Mouse (Mus musculus) hindbrain, embryonic 12.5 days (tissue): ENCODE measurements at regions not wholly inside any gene's neighbourhood (a gene's known extent, or its start where the extent isn't known, plus 50 kb on each side); places are given as distances from the start of the nearest gene placed in this dataset.
A peak's percentile ranks its signal among the peaks of the same experiment; 100 is the strongest.

Source experiments
- ATAC-seq: fragments of 200-750 bp; cut with Nextera tagmentation; 2 replicates; pipeline ENCODE4 v1.8.0; 2017; ENCODE audit warnings: moderate TSS enrichment; ENCODE audit not compliant: low FRiP score
- H3K27ac ChIP-seq: fragments of 300-500 bp; sonication (generic); 2 replicates; pipeline ENCODE4 v1.5.1; 2016; ENCODE audit warnings: mild to moderate bottlenecking
- H3K27me3 ChIP-seq: fragments of 300-500 bp; sonication (generic); 2 replicates; pipeline ENCODE4 v1.6.1; 2016; ENCODE audit warnings: mild to moderate bottlenecking
- H3K36me3 ChIP-seq: fragments of 300-500 bp; sonication (generic); 2 replicates; pipeline ENCODE4 v1.6.1; 2016; ENCODE audit warnings: mild to moderate bottlenecking
- H3K4me1 ChIP-seq: fragments of 300-500 bp; sonication (generic); 2 replicates; pipeline ENCODE4 v1.6.1; 2016
- H3K4me2 ChIP-seq: fragments of 300-500 bp; sonication (generic); replicated peaks from 2 replicates; pipeline ENCODE4 v1.6.1; 2016; ENCODE audit warnings: mild to moderate bottlenecking
- H3K4me3 ChIP-seq: fragments of 300-500 bp; sonication (generic); 2 replicates; pipeline ENCODE4 v1.5.1; 2016; ENCODE audit warnings: mild to moderate bottlenecking
- H3K9ac ChIP-seq: fragments of 300-500 bp; sonication (generic); 2 replicates; pipeline ENCODE4 v1.6.1; 2016; ENCODE audit warnings: mild to moderate bottlenecking, moderate library complexity
- H3K9me3 ChIP-seq: fragments of 300-500 bp; sonication (generic); replicated peaks from 2 replicates; pipeline ENCODE4 v1.6.1; 2016; ENCODE audit warnings: mild to moderate bottlenecking
- WGBS: fragments of 180-500 bp; shearing (Covaris S2); methylation state at CpG from one replicate; pipeline ENCODE4 v1.1.7; 2016; 5-methylcytosine and 5-hydroxymethylcytosine counted together

DNA sequence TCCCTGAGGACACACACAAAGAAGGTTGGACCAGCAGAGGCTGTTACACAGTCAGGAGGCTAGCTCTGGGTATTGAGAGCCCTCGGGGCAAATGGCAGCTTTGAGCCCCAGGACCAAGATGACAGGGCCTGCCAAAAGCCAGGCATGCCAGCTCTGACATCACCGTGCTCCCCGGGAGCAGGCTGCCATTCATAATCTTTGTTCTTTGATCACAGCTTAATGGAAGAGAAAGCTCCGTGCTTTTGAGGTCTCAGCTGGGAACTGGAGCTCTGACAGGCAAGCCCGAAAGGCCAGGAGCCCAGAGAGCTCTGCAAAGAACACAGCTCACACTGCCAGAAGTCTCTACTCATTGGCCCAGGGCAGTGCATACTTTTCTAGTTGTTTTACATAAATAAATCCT, 150.7 kb downstream of the Klhl25 start:
- WGBS = 12% methylated on average over 5 of the region's 5 CpGs
- ATAC-seq = peak; percentile 78
- no peak overlapping the region for H3K27ac ChIP-seq

DNA sequence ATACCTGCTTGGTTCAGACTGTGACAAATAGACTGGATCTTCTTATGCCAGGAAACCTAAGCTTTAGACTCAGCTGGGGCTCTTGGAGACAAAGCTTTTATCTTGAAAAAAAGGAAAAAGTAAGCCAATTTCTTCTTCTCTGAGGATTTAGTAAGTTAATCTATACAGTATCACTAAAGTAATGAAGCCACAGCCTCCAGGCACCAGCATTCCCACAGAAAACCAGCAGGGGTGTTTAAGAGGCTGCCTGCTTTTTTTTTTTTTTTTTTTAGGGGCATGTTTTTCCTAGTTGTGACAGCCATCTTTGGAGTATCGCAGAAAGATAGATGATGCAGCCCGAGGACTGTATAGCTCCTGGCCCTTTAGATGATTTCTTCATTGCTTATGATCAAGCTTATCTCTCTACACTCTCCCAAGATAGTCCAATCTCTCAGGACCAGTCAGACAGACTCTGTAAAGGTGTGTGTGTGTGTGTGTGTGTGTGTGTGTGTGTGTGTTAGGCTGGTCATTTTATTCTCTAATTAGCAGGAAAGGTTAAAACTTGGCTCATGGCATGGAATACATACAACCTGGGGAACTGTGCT, 151.3 kb downstream of the Klhl25 start:
- no peak overlapping the region for H3K27ac ChIP-seq
- no peak; the same call in 1 of the 2 replicates for ATAC-seq
- no peaks in the 10 kb centered on the region for H3K36me3 ChIP-seq
- H3K4me3 ChIP-seq = no peak overlapping the region
- no peaks in the 10 kb centered on the region for H3K9me3 ChIP-seq
- H3K4me2 ChIP-seq = no peak overlapping the region
- 68% methylated on average over 2 of the region's 2 CpGs for WGBS
- peaks cover 7% of the 10 kb centered on the region; the same call in 1 of the 2 replicates for H3K4me1 ChIP-seq
- H3K27me3 ChIP-seq = no peaks in the 10 kb centered on the region
- no peak overlapping the region for H3K9ac ChIP-seq

More for the DNA sequence above, 150.7 kb downstream of the Klhl25 start:
- Histone ChIP-seq H3K4me1 (peaks cover 7% of the 10 kb centered on the region; the same call in 1 of the 2 replicates), H3K36me3 (no peaks in the 10 kb centered on the region), H3K4me3 (no peak overlapping the region), H3K9ac (no peak overlapping the region), H3K9me3 (no peaks in the 10 kb centered on the region), H3K27me3 (no peaks in the 10 kb centered on the region), H3K4me2 (no peak overlapping the region)

DNA sequence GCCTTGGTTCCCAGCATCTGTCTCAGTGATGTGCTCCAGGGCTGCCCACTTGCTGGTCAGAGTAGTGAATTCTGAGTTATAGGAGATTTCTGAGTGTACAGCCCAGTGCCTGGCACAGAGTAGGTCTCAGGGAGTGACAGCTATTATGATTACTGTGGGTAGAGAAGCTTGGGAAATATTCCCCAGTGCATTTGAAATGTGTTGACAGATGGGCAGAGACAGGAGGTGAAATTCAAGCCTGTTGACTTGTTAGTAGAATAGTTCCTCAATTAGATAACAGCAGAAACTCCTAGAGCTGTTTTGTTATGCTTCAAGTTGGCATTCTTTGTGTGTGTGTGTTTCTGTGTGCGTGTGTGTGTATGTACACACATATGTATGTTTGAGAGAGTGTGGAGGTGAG, 152.9 kb downstream of the Klhl25 start:
- no peak for ATAC-seq
- no peaks in the 10 kb centered on the region for H3K36me3 ChIP-seq

DNA sequence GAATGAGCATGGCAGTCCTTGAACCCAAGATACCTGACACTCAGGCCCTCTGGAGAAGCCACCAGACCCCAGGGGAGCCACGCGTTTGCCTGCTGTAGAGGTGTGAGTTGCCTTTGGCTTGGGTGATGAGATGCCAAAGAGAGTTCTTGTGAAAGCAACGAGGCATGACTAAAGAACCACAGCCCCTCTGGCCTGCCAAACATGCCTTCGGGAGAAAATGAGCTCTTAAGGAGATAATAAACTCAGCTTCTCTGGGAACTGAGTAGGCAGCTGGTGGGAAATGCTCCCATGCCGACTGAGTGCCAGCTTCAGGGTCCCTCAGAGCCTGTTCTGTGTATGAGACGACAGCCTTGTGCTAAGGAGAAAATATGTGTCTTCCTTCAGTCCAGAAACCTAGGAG, 160.1 kb downstream of the Klhl25 start:
- 64% methylated on average over 6 of the region's 6 CpGs for WGBS
- ATAC-seq = no peak
- Histone ChIP-seq H3K27me3 (no peaks in the 10 kb centered on the region), H3K4me2 (no peak overlapping the region), H3K4me3 (no peak overlapping the region), H3K36me3 (no peaks in the 10 kb centered on the region), H3K4me1 (no peaks in the 10 kb centered on the region), H3K27ac (no peak overlapping the region), H3K9me3 (0 out of 2 replicates have a peak, but pooled peaks cover 4% of the 10 kb centered on the region), H3K9ac (no peak overlapping the region)

More for the DNA sequence above, 152.9 kb downstream of the Klhl25 start:
- peaks cover 7% of the 10 kb centered on the region; the same call in 1 of the 2 replicates for H3K4me1 ChIP-seq
- no peaks in the 10 kb centered on the region for H3K9me3 ChIP-seq
- no peak overlapping the region for H3K4me3 ChIP-seq
- no peaks in the 10 kb centered on the region for H3K27me3 ChIP-seq
- no peak overlapping the region for H3K27ac ChIP-seq
- no peak overlapping the region for H3K4me2 ChIP-seq
- WGBS = 90% methylated on average over 1 of the region's 1 CpGs
- H3K9ac ChIP-seq = no peak overlapping the region

DNA sequence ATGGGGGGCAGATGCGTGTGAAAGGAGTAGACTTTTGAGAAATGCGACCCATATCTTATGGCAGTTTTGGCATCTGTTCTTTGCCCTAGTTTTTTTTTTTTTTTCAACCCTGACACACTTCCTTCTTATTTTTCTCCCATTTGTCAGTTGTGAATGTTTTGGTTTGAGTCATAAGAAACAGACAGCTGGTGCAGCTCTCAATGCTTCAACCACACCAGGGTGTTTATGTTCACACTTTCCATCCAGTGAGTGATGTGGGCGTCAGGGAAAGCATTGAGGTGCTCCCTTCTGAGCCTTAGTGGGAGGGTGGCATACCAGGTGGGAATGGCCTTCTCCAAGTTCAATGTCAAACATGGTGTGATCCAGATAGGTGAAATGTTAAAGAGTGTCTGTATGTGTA, 181.9 kb upstream of the Agbl1 start:
- no peak overlapping the region for H3K4me3 ChIP-seq
- 83% methylated on average over 3 of the region's 3 CpGs for WGBS
- no peaks in the 10 kb centered on the region for H3K36me3 ChIP-seq
- H3K9ac ChIP-seq = no peak overlapping the region
- H3K9me3 ChIP-seq = no peaks in the 10 kb centered on the region
- H3K4me1 ChIP-seq = no peaks in the 10 kb centered on the region
- no peak for ATAC-seq
- no peaks in the 10 kb centered on the region for H3K27me3 ChIP-seq
- H3K4me2 ChIP-seq = no peak overlapping the region
- no peak overlapping the region for H3K27ac ChIP-seq

DNA sequence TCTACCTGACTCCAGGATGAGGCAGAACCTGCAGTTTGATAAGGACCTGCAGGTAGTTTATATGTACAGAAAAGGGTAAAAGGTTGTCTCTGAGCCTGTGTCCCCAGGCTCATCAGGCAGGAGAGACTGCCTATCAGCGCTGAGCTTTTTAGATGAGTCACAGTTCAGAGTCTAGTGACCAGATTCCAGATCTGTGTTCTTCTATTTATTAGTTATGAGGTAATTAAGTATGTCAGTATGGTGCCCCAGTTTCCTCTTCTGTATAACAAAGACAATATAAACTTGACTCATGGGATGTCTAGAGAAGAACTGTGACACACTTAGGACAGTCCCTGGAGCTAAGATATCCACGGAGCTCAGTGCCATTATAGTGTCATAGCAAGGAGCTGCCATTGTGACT, 180.3 kb upstream of the Agbl1 start:
- Histone ChIP-seq H3K4me3 (no peak overlapping the region), H3K4me1 (no peaks in the 10 kb centered on the region), H3K27ac (no peak overlapping the region), H3K4me2 (no peak overlapping the region), H3K9ac (no peak overlapping the region), H3K27me3 (no peaks in the 10 kb centered on the region), H3K9me3 (no peaks in the 10 kb centered on the region), H3K36me3 (no peaks in the 10 kb centered on the region)
- 84% methylated on average over 2 of the region's 2 CpGs for WGBS
- ATAC-seq = no peak

DNA sequence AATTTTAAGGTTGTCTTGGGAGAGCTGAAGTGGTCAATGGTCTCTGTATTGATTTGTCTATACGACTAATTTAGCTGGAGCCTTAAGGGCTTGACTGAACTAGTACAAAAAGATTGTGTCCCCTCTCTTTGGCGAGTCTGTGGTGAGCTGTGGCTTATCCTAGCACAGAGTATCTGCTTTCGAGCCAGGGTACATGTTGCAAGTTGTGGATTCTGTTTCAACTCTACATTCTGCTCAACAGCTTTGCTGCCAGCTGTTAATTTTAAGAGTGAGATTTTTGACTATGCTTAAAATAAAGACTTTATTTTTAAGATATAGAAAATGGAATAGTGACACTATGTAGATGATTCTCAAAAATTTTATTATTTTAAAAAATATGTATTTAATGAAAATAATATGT, 175.8 kb upstream of the Agbl1 start:
- 75% methylated on average over 3 of the region's 3 CpGs for WGBS
- H3K4me1 ChIP-seq = no peaks in the 10 kb centered on the region
- no peaks in the 10 kb centered on the region for H3K36me3 ChIP-seq
- H3K9me3 ChIP-seq = no peaks in the 10 kb centered on the region
- ATAC-seq = no peak
- H3K4me3 ChIP-seq = no peak overlapping the region
- no peak overlapping the region for H3K4me2 ChIP-seq
- H3K27ac ChIP-seq = no peak overlapping the region
- H3K9ac ChIP-seq = no peak overlapping the region
- no peaks in the 10 kb centered on the region for H3K27me3 ChIP-seq

DNA sequence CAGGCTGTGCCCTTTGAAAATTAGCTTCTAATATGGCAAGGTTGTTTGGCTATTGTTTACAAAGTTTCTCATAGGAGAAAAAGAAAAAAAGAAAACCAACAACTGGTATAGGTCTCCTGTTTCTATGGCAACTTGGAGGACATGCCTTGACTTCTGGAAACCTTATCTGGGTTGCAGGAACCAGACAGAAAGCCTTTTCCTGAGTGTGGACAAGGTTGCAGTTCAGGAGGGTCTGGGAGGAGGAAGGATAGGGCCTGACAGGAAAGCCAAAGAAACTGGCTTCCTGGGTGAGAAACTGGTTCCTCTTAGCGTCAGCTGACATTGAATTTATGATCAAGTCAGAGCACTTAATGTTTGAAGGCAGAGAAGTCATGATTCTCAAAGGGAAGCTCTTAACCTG, 130.5 kb upstream of the Agbl1 start:
- H3K4me3 ChIP-seq = no peak overlapping the region
- 81% methylated on average over 1 of the region's 1 CpGs for WGBS
- no peaks in the 10 kb centered on the region for H3K36me3 ChIP-seq
- no peak overlapping the region for H3K27ac ChIP-seq
- no peak overlapping the region for H3K4me2 ChIP-seq
- H3K9me3 ChIP-seq = no peaks in the 10 kb centered on the region
- H3K27me3 ChIP-seq = no peaks in the 10 kb centered on the region
- no peak for ATAC-seq
- no peak overlapping the region for H3K9ac ChIP-seq
- H3K4me1 ChIP-seq = no peaks in the 10 kb centered on the region

DNA sequence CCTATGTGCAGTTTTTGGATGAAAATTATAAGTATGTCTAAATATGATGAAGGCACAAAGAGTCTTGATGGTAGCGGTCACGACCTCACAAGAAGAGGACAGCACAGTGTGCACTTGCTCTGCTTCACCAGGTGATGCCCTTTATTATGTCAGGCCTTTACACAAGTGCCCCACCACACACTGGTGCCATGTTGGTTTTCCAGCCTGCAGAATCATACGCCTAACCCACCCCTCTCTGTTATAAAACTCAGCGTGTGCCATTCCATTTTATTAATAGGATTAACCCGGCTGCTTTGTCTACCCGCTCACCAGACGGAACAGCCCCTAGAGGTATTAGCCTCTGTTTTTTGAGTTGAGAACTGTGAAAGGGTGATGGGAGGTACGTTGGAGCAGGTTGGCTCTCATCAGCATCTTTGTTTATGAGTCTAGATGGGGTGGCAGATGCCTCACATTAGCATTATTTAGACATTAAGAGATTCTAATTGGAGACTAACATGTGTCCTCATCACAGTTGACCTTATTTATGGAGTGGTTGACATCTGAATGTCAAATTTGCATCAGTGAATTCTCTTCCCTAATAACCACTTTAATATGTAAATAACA, 108.3 kb upstream of the Agbl1 start:
- Histone ChIP-seq H3K9ac (no peak overlapping the region), H3K27me3 (no peaks in the 10 kb centered on the region), H3K4me2 (no peak overlapping the region), H3K4me3 (no peak overlapping the region), H3K36me3 (no peaks in the 10 kb centered on the region), H3K27ac (no peak overlapping the region), H3K4me1 (no peaks in the 10 kb centered on the region), H3K9me3 (no peaks in the 10 kb centered on the region)
- ATAC-seq = no peak
- WGBS = 86% methylated on average over 8 of the region's 8 CpGs

DNA sequence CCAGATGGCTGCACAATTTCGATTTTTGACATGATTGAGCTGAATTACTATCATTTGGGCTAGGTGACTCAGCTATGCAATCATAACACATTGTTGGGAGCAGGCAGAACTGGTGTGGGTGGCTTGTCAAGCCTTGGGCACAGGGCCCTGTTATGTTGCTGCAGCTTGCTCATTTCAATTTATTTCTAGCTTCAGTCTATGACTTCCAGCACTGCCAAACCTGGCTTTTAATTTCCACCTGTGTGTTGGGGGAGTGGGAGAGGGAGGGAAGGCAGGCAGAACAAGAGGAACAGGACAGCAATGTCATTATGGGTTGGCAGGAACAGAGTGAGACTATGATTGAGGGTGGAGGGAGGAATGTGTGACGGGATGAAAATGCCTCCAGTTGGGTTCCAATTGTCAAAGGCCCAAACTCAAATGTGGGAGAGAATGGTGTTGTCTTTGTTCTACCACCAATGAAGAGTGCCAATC, 102.0 kb upstream of the Agbl1 start:
- Histone ChIP-seq H3K9ac (no peak overlapping the region), H3K27me3 (no peaks in the 10 kb centered on the region)
- 74% methylated on average over 2 of the region's 2 CpGs for WGBS

DNA sequence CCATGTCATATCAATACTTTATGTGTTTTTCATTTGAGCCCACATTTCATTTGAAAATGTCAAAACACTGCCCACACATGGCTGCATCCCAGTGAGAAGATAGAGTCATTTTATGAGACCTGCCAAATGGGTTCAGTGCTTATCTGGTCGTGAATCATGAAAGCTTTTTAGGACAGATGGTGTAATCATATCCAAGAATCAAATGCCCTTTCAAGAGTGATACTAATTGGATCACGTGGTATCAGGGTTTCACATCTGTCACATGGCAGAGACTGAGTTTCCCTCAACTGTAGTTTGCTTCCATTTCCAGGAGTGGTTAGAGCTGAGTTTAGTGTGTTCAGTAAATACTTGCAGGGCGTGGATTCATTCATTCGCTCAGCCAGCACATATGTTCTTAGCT, 87.2 kb upstream of the Agbl1 start:
- Histone ChIP-seq H3K9me3 (no peaks in the 10 kb centered on the region), H3K27me3 (no peaks in the 10 kb centered on the region), H3K4me2 (no peak overlapping the region), H3K27ac (no peak overlapping the region), H3K4me1 (no peaks in the 10 kb centered on the region), H3K36me3 (no peaks in the 10 kb centered on the region), H3K4me3 (no peak overlapping the region), H3K9ac (no peak overlapping the region)
- no peak for ATAC-seq
- WGBS = 80% methylated on average over 4 of the region's 4 CpGs

More for the DNA sequence above, 102.0 kb upstream of the Agbl1 start:
- ATAC-seq = no peak
- H3K4me2 ChIP-seq = no peak overlapping the region
- H3K4me1 ChIP-seq = no peaks in the 10 kb centered on the region
- H3K36me3 ChIP-seq = no peaks in the 10 kb centered on the region
- no peak overlapping the region for H3K27ac ChIP-seq
- no peaks in the 10 kb centered on the region for H3K9me3 ChIP-seq
- H3K4me3 ChIP-seq = no peak overlapping the region

DNA sequence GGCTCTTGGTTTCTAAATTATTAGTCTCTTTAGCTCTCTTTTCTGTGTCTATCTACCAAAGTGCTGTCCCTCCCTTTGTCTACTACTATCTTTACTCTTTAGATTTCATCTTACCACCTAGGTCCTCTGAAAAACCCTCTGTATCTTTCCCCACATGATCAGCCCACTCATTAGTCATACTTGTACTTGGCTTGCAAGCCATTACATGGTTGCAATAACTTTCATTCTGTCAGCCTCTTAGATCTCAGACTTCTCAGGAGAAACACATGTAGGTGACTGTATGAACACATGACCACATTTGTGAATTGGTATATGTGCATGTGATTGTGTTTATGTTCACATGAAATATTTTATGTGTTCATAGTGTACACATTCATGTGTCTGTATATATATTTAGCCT, 83.3 kb upstream of the Agbl1 start:
- H3K36me3 ChIP-seq = no peaks in the 10 kb centered on the region
- H3K9ac ChIP-seq = no peak overlapping the region
- H3K4me1 ChIP-seq = no peaks in the 10 kb centered on the region
- H3K9me3 ChIP-seq = no peaks in the 10 kb centered on the region
- no peak overlapping the region for H3K4me2 ChIP-seq
- no peak for ATAC-seq
- H3K27ac ChIP-seq = no peak overlapping the region
- H3K27me3 ChIP-seq = no peaks in the 10 kb centered on the region
- H3K4me3 ChIP-seq = no peak overlapping the region

DNA sequence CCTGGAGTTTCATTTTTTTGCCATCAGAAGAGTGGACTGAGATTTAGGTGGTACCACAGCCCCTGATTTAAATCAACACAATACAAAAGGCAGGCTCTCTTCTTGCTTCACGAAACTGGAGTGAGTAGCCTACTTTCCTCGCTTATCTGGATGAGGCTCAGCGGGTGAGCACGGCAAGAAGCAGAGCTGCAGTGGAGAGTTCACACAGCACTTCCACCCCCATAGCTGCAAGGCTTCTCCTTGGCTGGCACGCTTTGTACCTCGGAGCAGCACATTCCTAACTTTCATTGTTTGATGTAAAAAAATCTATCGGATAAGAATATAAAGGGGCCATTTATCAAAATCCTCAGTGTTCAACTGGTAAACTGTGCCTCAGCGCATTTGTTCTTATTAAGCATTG, 72.8 kb upstream of the Agbl1 start:
- Histone ChIP-seq H3K27ac (no peak overlapping the region), H3K4me3 (no peak overlapping the region), H3K9ac (no peak overlapping the region), H3K4me2 (no peak overlapping the region), H3K9me3 (no peaks in the 10 kb centered on the region), H3K27me3 (no peaks in the 10 kb centered on the region), H3K36me3 (no peaks in the 10 kb centered on the region), H3K4me1 (no peaks in the 10 kb centered on the region)
- 46% methylated on average over 8 of the region's 8 CpGs for WGBS
- no peak for ATAC-seq
